Mouse (Mus musculus) lung, embryonic 15.5 days (tissue): ENCODE measurements at regions not wholly inside any gene's neighbourhood (a gene's known extent, or its start where the extent isn't known, plus 50 kb on each side); places are given as distances from the start of the nearest gene placed in this dataset.

ENCODE experiments used
- ATAC-seq: fragments of 200-750 bp; cut with Nextera tagmentation; 2 replicates; pipeline ENCODE4 v1.8.0; 2017; ENCODE audit warnings: moderate number of reproducible peaks, borderline replicate concordance; ENCODE audit not compliant: low FRiP score, low TSS enrichment; ENCODE audit errors: extremely low read depth
- H3K27ac ChIP-seq: fragments of 300-500 bp; sonication (generic); 2 replicates; pipeline ENCODE4 v1.5.1; 2015; ENCODE audit warnings: moderate library complexity, mild to moderate bottlenecking, inconsistent platforms
- H3K27me3 ChIP-seq: fragments of 300-500 bp; sonication (generic); 2 replicates; pipeline ENCODE4 v1.6.1; 2015; ENCODE audit warnings: inconsistent platforms
- H3K36me3 ChIP-seq: fragments of 300-500 bp; sonication (generic); 2 replicates; pipeline ENCODE4 v1.6.1; 2015; ENCODE audit warnings: inconsistent platforms
- H3K4me1 ChIP-seq: fragments of 300-500 bp; sonication (generic); 2 replicates; pipeline ENCODE4 v1.6.1; 2015; ENCODE audit warnings: inconsistent platforms
- H3K4me2 ChIP-seq: fragments of 300-500 bp; sonication (generic); 2 replicates; pipeline ENCODE4 v1.6.1; 2015; ENCODE audit warnings: inconsistent platforms, mild to moderate bottlenecking, moderate library complexity
- H3K4me3 ChIP-seq: fragments of 300-500 bp; sonication (generic); 2 replicates; pipeline ENCODE4 v1.5.1; 2015; ENCODE audit warnings: mild to moderate bottlenecking, inconsistent platforms
- H3K9ac ChIP-seq: fragments of 300-500 bp; sonication (generic); 2 replicates; pipeline ENCODE4 v1.6.1; 2015; ENCODE audit warnings: inconsistent platforms
- H3K9me3 ChIP-seq: fragments of 300-500 bp; sonication (generic); 2 replicates; pipeline ENCODE4 v1.6.1; 2016; ENCODE audit warnings: inconsistent platforms
- WGBS: fragments of 180-500 bp; shearing (Covaris S2); methylation state at CpG from one replicate; pipeline ENCODE4 v1.1.7; 2015; 5-methylcytosine and 5-hydroxymethylcytosine counted together

DNA sequence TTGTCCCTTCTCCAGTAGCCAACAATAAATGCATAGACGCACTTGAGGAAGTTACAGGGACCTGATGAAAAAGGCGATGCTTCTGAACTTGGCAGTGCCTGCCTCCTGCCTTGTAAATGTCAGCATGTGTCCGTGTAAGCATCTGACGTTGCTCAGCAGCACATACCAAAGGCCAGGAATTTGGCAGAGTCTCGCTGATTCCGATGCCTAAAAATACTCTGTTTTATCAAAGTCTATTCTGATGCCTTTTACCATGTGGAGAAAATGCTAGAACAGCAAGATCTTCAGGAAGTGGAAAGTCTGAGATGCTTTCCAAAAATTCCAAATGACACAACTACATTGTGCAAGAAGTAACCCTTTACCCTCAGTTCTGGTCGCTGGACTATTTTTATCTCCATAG is 92.5 kb upstream of the N6amt1 start:
- Histone ChIP-seq H3K9me3 (no peaks in the 10 kb centered on the region), H3K27ac (peak overlapping the region; percentile 90), H3K9ac (no peak overlapping the region), H3K27me3 (no peaks in the 10 kb centered on the region), H3K4me2 (no peak overlapping the region), H3K4me3 (no peak overlapping the region), H3K4me1 (peaks cover 31% of the 10 kb centered on the region; the same call in 1 of the 2 replicates), H3K36me3 (no peaks in the 10 kb centered on the region)
- WGBS: 39% methylated on average over 7 of the region's 7 CpGs
- ATAC-seq: peak; percentile 91

- H3K4me1 ChIP-seq: 0 out of 2 replicates have a peak, but pooled peaks cover 2% of the 10 kb centered on the region
- H3K9me3 ChIP-seq: no peaks in the 10 kb centered on the region
- H3K27ac ChIP-seq: no peak overlapping the region
- no peak overlapping the region for H3K4me3 ChIP-seq
- no peak overlapping the region for H3K4me2 ChIP-seq
- H3K36me3 ChIP-seq: no peaks in the 10 kb centered on the region
- H3K9ac ChIP-seq: no peak overlapping the region
- ATAC-seq: no peak
- WGBS: 96% methylated on average over 1 of the region's 1 CpGs
- no peaks in the 10 kb centered on the region for H3K27me3 ChIP-seq
Measured at GRCm38 (mm10) chr16:87254736-87255135, 99.2 kb upstream of the N6amt1 start.

GRCm38 (mm10) chr16:87250531-87250930 is 103.5 kb upstream of the N6amt1 start:
- Histone ChIP-seq H3K9ac (no peak overlapping the region), H3K4me3 (no peak overlapping the region), H3K4me2 (no peak overlapping the region), H3K27ac (peak overlapping the region; percentile 7; the same call in 1 of the 2 replicates), H3K4me1 (no peaks in the 10 kb centered on the region), H3K9me3 (no peaks in the 10 kb centered on the region), H3K36me3 (no peaks in the 10 kb centered on the region), H3K27me3 (no peaks in the 10 kb centered on the region)
- no peak for ATAC-seq
- WGBS: 58% methylated on average over 10 of the region's 10 CpGs

DNA sequence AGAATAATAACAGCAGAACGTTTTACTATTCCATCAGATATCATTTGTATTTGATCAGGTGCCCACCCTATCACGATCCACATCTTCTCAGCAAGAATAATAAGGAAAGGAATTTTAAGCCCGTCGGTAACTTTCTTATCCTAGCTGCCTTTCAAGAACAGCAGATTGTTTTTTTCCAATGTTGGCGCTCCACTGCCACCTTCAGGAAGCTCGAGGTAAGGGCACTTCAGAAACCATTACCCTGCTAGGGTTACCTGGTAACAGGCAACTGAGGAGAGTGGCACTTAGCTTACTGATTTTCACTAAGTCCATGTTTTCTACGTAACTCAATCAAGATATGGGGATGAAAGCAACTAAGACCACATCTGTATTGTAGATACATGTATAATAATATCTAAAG is 104.1 kb upstream of the N6amt1 start:
- Histone ChIP-seq H3K9ac (no peak overlapping the region), H3K4me2 (no peak overlapping the region), H3K4me1 (no peaks in the 10 kb centered on the region), H3K4me3 (no peak overlapping the region), H3K9me3 (no peaks in the 10 kb centered on the region), H3K27me3 (no peaks in the 10 kb centered on the region), H3K36me3 (no peaks in the 10 kb centered on the region), H3K27ac (no peak overlapping the region)
- no peak for ATAC-seq
- WGBS: 26% methylated on average over 7 of the region's 7 CpGs

DNA sequence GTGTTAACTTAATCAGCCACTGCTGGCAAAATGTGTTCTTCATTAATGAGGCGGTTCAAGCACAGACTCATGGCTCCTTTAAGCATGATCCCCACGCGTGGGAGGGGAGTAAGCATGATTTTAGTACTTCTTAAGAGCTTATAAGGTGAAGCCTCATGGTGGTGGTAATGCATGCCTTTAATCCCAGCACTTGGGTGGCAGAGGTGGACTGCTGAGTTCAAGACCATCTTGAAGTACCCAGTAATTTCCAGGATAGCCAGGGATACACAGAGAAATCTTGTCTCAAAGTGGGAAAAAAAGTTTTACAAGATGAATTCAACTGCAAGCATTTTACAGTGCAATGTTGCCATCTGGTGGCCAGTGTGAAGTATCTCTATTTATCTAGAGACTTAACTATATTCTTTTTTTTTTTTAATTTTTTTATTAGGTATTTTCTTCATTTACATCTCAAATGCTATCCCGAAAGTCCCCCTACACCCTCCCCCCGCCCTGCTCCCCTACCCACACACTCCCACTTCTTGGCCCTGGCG is 105.4 kb upstream of the N6amt1 start:
- whole genome bisulfite sequencing: 43% methylated on average over 6 of the region's 6 CpGs
- Histone ChIP-seq H3K9ac (no peak overlapping the region), H3K4me2 (no peak overlapping the region), H3K27ac (no peak overlapping the region), H3K4me1 (no peaks in the 10 kb centered on the region), H3K9me3 (no peaks in the 10 kb centered on the region), H3K27me3 (no peaks in the 10 kb centered on the region), H3K36me3 (no peaks in the 10 kb centered on the region), H3K4me3 (no peak overlapping the region)
- ATAC-seq: no peak

DNA sequence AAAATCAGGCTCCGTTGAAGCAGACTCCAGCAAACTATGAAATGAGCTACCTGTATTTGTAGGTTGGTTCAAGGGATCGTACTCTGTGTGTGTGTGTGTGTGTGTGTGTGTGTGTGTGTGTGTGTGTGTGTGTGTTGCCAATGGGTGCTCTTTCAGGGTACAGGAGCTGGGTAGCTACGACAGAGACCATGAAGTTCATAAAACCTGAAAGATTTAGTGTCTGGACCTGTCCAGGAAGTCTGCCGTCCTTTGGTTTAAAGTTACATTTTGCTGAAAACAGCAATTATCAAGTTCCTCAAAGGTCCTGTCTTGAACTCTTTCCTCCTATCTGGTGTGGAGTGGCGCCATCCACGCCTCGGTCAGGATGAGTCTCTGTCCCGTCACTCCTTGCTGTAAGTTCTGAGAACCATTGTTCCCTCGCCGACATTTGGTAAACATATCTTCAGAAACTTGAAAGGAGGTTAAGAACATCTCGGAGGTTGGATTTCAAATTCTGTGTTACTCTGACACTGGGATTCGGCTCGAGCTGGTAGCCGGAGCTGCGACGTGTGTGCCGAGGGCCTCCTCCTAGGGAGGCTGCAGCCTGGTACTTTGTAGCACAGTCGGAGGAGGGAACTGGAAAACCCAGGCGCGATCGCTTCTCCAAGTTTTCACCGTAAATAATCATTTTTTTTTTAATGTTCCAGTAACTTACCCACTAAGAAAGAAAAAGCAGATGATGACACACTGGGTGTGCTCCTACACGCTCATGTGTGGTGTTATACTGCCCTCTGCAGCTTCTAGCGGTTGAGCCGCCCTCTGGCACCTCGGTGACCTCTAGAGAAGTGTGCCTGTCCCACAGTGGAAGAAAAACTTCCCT is 107.8 kb upstream of the N6amt1 start:
- Histone ChIP-seq H3K9me3 (no peaks in the 10 kb centered on the region), H3K4me3 (peak overlapping the region; percentile 27), H3K9ac (no peak overlapping the region), H3K4me2 (peak overlapping the region; percentile 48), H3K4me1 (no peaks in the 10 kb centered on the region), H3K27me3 (no peaks in the 10 kb centered on the region), H3K27ac (peak overlapping the region; percentile 57), H3K36me3 (no peaks in the 10 kb centered on the region)
- WGBS: 23% methylated on average over 26 of the region's 26 CpGs
- peak; percentile 84 for ATAC-seq

DNA sequence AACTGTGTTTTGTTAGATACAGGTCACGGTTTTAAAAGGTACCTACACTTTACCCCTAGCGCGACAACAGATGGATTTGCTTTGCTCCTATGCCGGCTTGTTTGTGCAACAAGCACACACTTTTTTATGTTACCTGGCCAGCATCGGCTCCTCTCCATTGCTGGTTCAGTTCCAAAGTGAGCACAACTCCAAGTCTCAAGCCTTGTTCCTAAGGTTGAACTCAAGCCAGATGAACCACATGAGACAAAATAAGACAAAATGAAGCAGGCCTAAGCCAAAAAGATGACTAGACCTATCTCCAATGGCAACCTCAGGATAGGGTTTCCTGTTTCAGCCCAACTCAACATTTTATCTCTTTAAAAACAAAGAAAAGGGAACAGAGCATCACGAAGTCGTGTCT is 108.5 kb upstream of the N6amt1 start:
- H3K9ac ChIP-seq: no peak overlapping the region
- H3K4me2 ChIP-seq: no peak overlapping the region
- ATAC-seq: no peak
- no peaks in the 10 kb centered on the region for H3K9me3 ChIP-seq
- no peak overlapping the region for H3K4me3 ChIP-seq
- 92% methylated on average over 7 of the region's 7 CpGs for WGBS
- H3K36me3 ChIP-seq: no peaks in the 10 kb centered on the region
- no peaks in the 10 kb centered on the region for H3K4me1 ChIP-seq
- H3K27me3 ChIP-seq: no peaks in the 10 kb centered on the region
- no peak overlapping the region for H3K27ac ChIP-seq

- 70% methylated on average over 7 of the region's 7 CpGs for WGBS
- H3K9ac ChIP-seq: no peak overlapping the region
- H3K36me3 ChIP-seq: no peaks in the 10 kb centered on the region
- no peak overlapping the region for H3K4me3 ChIP-seq
- no peak overlapping the region for H3K27ac ChIP-seq
- no peaks in the 10 kb centered on the region for H3K4me1 ChIP-seq
- no peaks in the 10 kb centered on the region for H3K9me3 ChIP-seq
- no peak for ATAC-seq
- no peaks in the 10 kb centered on the region for H3K27me3 ChIP-seq
- no peak overlapping the region for H3K4me2 ChIP-seq
Measured at GRCm38 (mm10) chr16:87242027-87242426, 112.0 kb upstream of the N6amt1 start.

DNA sequence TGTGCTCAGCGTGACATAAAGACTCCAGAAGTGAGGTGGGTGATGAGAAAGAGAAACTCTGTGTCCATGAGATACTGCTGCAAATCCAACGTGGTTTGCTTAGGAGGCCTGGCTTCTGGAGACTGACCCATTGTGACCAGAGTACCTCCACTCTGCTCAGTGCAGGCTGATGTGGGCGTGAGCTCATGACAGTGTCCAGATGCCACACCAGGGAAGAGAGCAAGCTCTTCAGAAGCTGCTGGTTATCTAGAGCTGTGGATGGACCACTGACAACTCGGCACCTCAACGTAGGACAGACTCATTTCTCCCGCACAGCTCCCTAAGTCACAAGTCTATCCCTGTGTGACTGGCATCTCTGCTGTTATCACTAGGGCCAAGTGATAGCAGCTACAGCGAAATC is 114.9 kb upstream of the N6amt1 start:
- WGBS: 73% methylated on average over 7 of the region's 7 CpGs
- no peaks in the 10 kb centered on the region for H3K9me3 ChIP-seq
- H3K4me2 ChIP-seq: no peak overlapping the region
- no peak overlapping the region for H3K4me3 ChIP-seq
- H3K4me1 ChIP-seq: no peaks in the 10 kb centered on the region
- ATAC-seq: no peak
- no peaks in the 10 kb centered on the region for H3K36me3 ChIP-seq
- no peaks in the 10 kb centered on the region for H3K27me3 ChIP-seq
- no peak overlapping the region for H3K9ac ChIP-seq
- no peak overlapping the region for H3K27ac ChIP-seq

DNA sequence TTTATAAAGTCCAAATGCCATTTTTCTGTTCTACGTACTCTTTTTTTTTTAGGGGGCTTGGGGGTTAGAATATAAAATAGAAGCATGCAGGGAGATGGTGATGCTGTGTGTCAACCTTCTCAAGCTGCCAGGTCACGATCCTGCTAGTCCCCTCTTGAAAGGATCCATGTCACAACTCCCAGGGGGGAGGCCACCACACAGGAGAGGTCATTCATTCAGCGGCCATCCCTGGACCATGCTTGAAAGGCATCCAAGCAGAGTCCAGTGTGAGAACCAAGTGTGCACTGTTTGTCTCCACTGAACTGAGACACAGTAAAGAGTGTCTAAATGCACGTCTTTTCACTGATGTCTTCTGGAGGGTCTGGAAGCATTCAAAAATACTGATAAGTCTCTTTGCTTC is 119.8 kb upstream of the N6amt1 start:
- no peak overlapping the region for H3K9ac ChIP-seq
- no peak overlapping the region for H3K27ac ChIP-seq
- 72% methylated on average over 4 of the region's 4 CpGs for WGBS
- no peaks in the 10 kb centered on the region for H3K4me1 ChIP-seq
- no peaks in the 10 kb centered on the region for H3K27me3 ChIP-seq
- H3K4me2 ChIP-seq: no peak overlapping the region
- ATAC-seq: no peak
- no peak overlapping the region for H3K4me3 ChIP-seq
- no peaks in the 10 kb centered on the region for H3K9me3 ChIP-seq
- H3K36me3 ChIP-seq: no peaks in the 10 kb centered on the region

DNA sequence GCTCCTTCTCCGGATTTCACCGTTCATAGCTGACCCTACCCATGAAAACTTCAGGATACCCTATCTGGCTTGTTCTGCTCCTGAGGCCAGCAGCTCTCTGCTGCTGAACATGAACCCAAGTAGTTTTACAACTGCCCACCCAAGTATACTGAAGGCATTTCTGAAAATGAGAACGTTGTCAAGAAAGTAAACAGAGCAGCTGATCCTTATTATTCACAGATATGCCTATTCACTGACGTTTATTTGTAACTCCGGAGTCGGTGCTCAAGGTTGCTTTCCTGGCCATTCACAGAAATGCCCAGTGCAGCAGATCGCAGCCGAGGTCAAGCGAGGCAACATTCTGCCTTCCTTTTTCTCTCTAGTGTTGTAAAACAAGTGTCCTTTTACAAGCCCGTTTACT is 128.4 kb upstream of the N6amt1 start:
- H3K9ac ChIP-seq: no peak overlapping the region
- H3K4me3 ChIP-seq: no peak overlapping the region
- H3K27ac ChIP-seq: peak overlapping the region; percentile 60
- no peaks in the 10 kb centered on the region for H3K27me3 ChIP-seq
- ATAC-seq: peak; percentile 52; the same call in 1 of the 2 replicates
- H3K4me1 ChIP-seq: 0 out of 2 replicates have a peak, but pooled peaks cover 5% of the 10 kb centered on the region
- H3K9me3 ChIP-seq: no peaks in the 10 kb centered on the region
- WGBS: 52% methylated on average over 10 of the region's 10 CpGs
- H3K36me3 ChIP-seq: no peaks in the 10 kb centered on the region
- H3K4me2 ChIP-seq: no peak overlapping the region

- 0 out of 2 replicates have a peak, but pooled peaks cover 5% of the 10 kb centered on the region for H3K4me1 ChIP-seq
- H3K27me3 ChIP-seq: no peaks in the 10 kb centered on the region
- no peak overlapping the region for H3K4me2 ChIP-seq
- WGBS: 49% methylated on average over 8 of the region's 8 CpGs
- H3K27ac ChIP-seq: peak overlapping the region; percentile 60
- no peaks in the 10 kb centered on the region for H3K36me3 ChIP-seq
- peak; percentile 39; the same call in 1 of the 2 replicates for ATAC-seq
- H3K4me3 ChIP-seq: no peak overlapping the region
- no peaks in the 10 kb centered on the region for H3K9me3 ChIP-seq
- no peak overlapping the region for H3K9ac ChIP-seq
Measured at GRCm38 (mm10) chr16:87225085-87225484, 128.9 kb upstream of the N6amt1 start.
